Mouse (Mus musculus): ENCODE measurements around the gene Cyba.
A peak's percentile ranks its signal among the peaks of the same experiment; 100 is the strongest.

Cyba gene

DNA sequence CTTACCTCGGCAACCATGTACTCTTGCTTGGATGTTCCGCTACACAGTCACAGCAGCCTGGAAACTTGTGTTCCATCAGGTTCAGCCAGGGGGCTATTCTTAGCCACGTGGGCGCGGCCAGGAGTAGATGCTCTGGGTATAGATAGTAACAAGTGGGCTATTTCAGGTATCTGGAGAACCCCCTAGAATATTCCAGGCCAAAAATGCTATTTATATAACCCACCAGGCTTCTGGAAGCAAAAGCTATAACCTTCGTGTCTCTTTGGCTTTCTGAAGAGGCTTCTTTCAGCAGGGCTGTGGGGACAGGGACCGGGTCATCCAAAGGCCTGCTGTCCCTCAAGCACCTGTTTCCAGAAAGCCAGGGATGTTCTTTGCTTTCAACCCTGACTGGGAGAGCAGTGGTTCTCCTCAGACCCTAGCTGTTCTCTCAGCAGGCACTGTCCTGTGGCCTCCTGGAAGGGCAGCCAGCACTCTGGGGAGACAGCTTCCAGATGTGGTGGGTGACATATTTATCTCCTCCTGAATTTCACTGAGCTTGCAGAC is 18.5 kb upstream of the Cyba start:
- no peak for DNase-seq (ENCODE audit: low spot score in 2 of 2)

DNA sequence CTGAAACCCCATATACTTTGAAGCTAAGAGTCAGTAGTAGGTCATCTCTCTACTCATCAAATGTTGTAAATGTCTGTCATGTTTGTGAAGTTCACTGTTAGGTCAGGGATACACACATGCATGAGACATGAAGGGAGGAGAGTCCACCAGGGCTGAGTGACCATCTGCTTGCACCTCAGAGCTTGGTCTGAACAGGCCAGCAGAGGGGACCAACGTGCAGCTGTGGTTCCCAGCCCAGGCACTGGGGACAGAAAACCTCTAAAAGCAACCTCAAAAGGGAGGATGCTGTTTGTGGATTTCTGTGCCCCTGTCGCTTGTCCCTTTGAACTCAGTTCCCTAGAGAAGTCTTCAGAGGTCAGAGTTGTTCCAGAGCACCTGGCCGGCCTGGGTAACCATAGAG is 12.5 kb upstream of the Cyba start:
- DNase-seq (ENCODE audit: low spot score in 2 of 2), result no peak

DNA sequence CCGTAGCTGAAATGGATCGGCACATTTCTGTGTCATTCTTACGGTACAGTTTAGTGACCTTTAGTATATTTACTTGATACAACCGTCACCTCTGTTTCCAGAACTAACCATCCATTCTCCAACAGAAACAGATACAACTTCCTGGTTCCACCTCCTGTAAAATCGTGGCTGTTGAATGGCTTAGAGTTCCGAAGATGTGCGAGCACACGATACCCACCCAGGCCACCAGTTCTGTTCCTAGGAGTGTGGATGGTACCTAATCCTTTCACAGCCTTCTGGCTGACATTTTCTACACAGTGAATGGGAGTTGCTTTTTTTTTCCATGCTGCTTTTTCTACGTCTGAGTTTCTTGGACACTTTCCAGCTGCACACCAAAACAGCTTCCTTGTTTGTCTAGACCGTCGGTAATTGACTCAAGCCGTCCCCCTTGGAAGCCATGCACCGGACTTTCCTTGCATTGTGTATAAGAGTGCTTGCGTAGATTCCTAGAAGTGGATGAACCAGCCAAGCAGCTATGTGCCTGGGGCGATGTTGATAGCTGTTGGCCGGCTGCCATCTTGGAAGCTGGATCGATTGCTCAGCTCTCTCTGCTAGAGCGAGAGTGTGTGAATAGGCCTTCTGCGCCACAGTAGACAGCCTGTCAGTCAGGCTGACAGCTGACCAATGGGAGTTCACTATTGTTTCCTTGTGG is 11.5 kb upstream of the Cyba start:
- peak; percentile 70 to 77 for DNase-seq (ENCODE audit: low spot score in 2 of 2)

DNA sequence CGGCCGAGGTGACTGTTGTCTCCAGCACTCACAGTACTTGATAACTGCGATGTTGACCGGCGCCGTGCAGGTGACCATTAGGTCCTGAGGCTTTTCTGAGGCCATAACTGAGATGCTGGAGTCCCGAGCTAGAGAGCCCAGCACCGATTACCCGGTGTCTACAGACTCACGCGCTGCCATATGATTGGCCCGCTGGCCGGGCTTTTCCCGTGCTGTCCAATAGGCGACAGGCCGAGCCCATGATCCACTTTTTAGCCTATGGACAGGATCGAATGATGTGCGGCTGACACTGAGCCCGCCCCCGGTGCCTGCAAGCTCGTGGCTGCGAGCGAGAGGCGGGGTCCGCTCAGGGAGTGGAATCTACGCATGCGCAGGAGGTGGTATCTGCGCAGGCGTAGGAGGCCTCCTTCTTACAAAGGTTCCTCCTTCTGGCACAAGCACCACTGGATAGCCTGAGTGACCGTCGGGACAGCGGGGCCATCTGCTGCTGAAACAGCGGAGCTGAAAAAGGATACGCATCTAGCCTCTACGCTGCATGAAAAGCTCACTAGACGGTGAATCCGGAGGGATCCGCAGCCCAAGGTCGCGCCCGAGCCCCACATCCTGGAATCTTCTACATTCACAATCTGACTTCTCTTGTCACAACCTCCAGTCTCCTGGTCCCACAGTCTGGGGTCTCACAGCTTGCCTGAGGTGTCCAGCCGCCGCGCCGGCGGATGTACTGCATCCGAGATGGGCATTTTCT is 10.7 kb upstream of the Cyba start, which contains the start of gene Mvd:
Mvd (minus strand) TSS at position 161 of the 745 bp plus-strand sequence.
- peak; percentile 99 for DNase-seq (ENCODE audit: low spot score in 2 of 2)

DNA sequence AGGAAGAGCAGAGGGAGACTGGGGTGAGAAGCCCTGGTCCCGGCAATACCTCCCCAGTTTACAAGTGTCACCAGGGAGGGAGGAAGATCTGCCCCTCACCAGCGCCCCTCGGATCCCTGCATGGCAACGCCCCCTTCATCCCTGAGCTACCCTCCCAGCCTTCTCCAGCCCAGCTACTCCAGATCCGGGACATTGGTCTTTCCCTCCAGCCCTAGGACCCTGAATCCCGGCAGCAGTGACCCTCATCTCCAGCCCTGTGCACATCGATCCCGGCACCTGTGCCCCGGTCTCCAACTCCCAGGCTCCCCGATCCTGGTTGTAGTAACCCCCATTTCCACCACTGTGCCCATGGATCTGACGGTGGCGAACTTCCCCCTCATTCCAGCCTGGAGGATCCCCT is 10.1 kb upstream of the Cyba start:
- no peak for DNase-seq (ENCODE audit: low spot score in 2 of 2)

DNA sequence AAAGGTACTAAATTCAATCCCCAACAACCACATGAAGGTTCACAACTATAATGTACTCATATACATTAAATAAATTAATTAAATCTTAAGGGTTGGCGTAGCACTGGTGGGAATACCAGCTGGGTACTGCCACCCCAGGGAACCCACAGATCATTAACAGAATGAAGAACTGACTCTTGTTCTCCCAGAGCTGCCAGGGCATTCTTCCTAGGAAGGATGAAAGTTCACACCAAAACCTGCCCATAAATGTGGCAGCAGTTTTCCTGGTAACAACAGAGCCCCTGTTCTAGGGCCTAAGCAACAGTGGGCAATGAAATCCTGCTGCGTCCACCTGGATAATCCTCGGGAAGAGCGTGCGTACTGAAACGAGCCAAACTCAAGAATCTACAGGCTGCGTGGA is 9.6 kb upstream of the Cyba start:
- DNase-seq (ENCODE audit: low spot score in 2 of 2), result no peak

DNA sequence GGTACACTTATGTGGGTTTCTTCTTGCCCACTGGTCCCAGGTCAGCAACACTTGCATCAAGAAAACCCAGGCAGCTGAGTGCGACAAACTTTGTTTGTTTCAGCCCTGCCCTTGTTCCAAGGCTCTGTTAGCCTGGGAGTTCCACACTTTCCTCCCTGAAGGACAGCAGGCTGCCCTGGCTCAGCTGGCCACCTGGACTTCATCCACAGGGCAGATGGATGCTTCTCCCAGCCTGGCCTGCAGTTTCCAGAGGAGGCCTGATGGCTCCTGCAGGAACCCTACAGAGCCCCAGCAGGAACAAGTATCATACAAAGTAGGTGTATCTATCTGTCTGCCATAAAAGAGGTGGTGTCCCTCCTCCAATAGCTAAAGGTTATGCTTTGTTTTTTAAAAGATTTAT is 8.6 kb upstream of the Cyba start:
- DNase-seq (ENCODE audit: low spot score in 2 of 2), result no peak

DNA sequence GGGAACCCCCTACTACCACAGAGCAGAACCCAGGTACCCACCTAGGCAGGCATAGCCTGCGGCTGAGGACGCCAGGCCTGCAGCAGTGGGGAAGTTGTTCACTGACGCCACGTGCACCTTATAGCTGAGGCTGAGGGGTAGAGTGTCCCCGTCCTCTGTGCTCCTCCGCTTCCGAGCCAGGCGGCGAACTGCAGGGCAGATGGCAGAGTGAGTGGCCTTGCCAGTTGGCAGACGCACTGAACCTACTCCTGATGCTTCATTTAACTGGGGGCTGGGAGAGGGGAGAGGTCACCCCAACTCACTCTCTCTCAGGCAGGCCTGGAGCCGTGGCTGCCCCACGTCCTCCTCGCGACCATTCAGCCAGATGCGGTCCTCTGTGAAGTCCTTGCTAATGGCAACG is 6.6 kb upstream of the Cyba start:
- no peak for DNase-seq (ENCODE audit: low spot score in 2 of 2)

DNA sequence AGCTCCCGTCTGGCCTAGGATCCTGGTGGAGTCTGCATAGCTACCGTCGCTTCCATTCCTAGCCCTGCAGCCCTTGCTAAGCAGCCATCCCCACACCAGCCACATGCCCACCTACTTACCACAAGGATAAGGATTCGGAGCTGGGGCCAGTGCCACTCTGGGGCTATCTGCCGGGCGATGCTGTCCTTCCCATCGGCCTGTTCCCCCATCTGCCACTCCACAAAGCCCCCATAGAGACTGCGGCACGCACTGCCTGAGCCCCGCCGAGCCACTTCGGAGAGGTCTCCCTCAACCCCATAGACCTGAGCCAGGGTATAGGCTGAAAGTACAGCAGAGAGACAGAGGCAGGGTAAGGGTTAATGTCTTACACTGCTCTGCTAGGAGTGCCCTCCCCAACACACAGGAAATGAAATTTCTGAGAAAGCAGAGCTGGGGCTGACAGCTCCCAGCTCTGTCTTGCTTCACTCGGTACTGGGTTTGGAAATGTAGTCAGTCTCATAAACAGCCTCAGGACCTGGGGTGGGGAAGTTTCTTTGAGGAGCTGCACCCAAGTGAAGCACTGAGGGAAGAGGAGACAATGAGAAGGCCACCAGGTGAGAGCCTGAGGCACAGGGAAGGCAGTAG is 5.1 kb upstream of the Cyba start:
- no peak for DNase-seq (ENCODE audit: low spot score in 2 of 2)

DNA sequence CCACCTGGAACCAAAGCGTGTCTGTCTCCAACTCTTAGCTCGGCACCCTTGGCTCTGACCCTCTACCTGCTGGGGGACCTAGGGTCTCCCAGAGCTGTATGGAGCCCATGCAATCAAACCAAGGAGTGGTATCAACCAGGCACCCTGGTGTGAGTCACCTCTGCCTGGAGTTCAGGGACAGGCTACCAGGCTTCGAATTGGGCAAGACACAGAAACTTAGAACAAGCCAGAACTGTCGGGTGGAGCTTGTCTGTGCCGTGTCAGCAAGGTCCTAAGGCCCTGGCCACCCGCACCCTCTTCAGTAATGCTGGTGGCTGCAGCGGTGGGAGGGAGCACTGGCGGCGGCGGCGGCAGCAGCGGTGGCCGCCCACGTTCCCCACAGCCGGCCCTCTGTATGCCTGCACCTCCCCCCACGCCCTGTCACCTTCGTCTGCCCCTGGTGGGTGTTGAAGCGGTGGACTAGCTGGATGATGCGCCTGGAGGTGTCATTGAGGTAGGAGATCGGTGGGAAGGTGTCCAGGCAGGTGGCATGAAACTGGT is 3.9 kb upstream of the Cyba start:
- no peak for DNase-seq (ENCODE audit: low spot score in 2 of 2)

DNA sequence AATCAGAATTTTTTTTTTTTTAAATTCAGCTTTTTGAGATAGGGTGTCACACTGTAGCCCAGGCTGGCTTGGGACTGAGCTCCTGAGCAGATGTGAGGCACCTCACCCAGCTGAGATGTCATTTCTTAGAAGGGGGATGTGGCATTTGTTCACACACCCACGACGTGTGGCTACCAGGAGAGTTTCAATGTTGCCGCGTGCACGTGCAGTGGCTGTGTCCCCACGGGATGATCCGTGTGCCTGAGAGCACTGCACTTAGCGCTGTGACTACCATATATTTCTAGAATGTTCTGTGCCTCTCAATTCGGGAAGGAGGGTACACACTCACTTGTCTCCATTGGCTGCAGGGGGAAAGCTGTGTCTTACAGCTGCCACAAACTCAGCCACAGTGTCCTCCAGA is 3.4 kb upstream of the Cyba start:
- DNase-seq (ENCODE audit: low spot score in 2 of 2), result no peak

DNA sequence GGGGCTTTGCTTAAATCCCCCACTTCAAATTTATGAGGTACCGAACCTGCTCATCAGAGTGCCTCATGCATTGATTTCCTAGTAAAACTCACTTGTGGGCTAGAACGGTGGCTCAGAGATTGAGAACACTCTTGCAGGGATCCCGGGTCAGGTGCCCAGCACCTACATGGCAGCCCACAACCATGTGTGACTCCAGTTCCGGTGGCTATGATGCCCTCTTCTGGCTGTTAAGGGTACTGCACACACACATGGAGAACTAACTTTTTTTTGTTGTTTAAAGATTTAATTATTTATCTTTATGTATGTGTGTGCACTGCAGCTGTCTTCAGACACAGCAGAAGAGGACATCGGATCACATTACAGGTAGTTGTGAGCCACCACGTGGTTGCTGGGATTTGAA is 2.6 kb upstream of the Cyba start:
- DNase-seq (ENCODE audit: low spot score in 2 of 2), result no peak

DNA sequence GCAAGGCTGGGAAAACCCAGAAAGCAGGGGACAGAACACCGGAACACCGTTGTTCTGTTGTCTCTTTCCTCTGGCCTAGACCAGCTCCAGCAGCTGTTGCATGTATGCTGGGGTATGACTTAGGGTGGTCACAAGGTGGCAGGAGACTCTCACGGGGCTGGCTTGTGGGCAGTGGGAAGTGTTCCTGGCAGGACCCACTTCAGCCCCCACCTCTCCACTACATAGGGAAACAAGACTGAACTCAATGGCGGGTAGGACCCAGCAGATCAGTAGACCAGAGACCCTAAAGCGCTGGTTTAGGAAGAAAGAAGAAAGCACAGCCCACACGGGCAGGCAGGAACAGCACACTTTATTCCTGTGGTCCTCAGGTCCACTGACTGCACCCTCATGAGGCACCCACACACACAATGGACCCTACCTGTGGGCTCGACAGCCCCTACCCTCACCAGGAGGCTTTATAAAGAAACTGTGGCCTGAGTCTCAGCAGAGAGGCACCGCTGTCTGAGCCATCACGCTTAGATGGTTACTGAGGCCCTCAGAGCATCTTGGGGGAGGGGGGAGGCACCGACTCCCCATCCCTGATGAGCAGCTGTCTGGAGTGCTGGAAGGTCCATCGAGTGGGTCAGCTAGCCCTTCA is 657 bp upstream of the Cyba start:
- DNase-seq (ENCODE audit: low spot score in 2 of 2), result no peak

DNA sequence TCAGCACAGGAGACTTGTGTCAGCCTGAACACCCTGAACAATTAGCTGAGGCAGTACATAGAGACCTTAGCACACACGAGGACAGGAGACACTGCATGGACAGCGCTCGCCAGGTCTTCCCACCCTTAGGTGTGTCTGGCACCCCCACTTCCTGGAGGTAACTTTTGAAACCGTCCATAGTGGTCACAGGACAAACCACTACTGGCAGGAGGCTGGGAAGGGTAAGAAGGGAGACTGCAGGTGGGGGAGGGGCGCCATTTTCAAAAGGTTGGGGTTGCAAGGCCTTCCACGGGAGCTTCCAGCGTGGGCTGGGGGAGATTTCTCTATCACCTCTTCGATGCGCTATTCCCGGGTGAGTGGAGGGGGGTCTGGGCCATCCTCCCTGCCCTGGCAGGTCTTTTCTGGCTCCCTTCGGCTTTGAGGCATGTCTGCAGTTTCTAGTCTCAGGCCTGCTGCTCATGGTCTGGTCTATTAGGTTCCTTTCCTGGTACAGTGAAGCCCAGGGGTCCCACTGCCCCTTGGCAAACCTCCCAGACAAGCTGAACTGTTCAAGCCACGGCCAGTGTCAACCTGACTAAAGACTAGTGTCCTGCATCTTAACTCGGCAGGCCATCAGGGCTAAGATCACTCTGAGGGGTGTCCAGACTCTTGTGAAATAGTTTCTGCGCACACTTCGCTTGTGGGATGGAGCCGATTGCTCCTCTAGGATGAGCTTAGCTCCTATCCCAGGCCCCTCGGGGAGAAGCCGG is 862 bp downstream of the Cyba start:
- DNase-seq (ENCODE audit: low spot score in 2 of 2), result no peak

DNA sequence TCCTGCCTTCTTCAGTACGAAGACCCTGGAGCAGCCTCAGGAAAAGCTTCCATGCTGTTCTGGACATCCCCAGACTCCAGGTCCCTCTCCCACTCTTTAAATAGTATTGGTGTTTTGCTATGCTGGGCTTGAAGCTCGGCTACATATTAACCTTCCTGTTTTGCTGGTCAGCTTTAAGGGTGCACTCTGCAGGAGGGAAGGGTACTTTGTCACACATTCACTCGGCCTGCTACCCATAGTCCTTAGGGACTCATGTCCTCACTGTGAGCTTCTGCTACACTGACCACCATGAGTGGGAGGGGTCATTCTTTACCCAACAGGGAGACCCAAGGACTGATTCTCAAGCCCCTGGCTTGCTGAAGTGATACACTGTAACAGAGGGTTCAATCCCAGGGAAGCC is 2.1 kb downstream of the Cyba start:
- DNase-seq (ENCODE audit: low spot score in 2 of 2), result no peak

DNA sequence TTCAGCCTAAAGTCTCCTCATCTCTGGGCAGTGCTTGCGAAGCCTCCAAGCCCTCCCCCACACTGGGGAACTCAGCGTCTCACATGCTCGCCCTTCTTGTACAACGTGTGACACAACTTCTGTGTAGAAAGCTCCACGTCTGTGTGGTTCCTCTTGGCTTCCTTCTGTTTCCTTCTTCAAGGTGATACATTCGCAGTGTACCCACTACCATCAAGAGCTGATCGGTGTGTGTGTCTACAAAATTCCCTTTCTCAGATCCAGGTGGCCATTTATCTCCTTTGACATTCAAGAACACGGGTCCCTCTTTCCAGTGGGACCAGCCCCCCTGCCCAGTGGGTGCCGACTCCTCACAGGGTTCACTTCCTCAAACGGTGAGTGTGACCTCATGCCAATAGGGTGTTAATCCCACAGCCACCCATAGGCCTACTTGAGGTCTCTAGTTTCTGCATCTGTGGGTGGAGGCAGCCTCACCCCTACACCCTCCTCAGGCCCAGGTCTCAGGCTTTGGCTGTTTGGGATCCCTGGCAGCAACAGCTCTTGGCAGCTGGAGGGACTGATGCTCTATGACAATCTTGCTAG is 2.6 kb downstream of the Cyba start:
- DNase-seq (ENCODE audit: low spot score in 2 of 2), result no peak

DNA sequence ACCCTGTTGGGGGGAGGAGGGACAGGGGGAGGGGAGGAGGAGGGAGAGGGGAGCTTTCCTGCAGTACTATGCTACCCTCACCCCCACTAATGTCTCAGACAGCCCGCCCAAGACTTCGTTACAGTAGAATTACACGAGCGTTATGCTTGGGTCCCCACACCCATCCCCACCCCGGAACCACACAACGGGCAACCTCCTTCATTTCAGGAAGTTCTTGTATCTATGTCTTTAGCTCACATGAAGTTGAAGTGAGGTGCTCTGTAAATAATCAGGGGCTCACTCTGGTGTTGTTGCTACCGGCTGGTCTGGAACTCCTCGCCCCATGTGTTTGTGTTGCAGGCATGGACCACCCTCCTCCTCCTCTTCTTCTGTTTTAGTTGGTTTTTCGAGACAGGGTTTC is 4.6 kb downstream of the Cyba start:
- no peak for DNase-seq (ENCODE audit: low spot score in 2 of 2)

DNA sequence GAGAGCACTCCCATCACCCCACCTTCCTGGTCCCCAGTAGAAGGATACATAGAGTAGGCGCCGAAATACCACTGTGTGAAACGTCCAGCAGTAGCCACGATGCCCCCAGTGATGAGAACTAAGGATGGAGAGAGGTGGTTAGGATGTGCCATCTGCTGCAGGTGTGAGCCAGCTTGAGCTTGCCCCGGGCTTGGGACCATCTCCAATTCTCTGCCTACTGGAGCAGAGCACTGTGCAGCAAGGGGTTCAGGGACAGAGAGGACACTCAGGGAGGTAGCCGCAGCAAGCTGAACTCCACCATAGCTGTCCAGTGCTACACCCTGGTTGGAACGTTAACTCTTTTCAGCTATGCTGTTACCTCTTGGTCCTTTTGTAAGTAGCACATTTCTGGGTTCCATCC is 5.1 kb downstream of the Cyba start:
- DNase-seq (ENCODE audit: low spot score in 2 of 2), result no peak

DNA sequence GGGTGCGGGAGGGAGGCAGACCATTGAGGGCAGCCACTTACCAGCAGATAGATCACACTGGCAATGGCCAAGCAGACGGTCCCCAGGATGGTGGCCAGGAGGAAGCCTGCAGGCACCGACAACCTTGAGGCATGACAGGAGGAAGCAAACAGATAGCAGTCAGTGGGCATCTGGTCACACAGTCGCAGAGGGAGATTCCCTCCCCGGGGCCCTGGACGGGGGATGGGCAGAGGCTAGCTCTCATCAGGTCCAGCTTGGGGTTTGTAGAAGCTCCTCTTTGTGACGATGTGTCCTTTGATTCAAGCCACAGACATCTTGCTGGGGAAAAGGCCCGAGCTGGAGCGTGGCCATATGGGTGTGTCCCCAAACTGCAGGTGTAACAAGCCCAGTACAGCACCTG is 6.6 kb downstream of the Cyba start:
- DNase-seq (ENCODE audit: low spot score in 2 of 2), result no peak

DNA sequence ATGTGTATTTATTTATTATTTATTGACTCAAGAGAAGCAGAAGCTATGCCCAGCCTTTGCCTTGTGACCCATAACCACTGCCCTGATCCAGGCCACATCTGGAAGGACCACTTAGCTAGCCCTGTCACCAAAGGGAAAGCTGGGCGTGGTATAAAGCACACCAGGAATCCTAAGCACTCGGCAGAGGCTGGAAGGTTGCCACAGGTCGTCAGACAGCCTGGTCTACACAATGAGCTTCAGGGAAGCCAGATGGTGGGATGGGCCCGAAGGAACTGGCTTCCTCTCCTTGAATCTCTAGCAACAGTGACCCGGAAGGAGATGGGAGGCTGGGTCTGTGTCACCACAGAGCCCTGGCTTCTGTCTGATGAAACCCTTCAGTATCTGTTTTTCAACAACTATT is 9.1 kb downstream of the Cyba start:
- DNase-seq (ENCODE audit: low spot score in 2 of 2), result no peak

DNA sequence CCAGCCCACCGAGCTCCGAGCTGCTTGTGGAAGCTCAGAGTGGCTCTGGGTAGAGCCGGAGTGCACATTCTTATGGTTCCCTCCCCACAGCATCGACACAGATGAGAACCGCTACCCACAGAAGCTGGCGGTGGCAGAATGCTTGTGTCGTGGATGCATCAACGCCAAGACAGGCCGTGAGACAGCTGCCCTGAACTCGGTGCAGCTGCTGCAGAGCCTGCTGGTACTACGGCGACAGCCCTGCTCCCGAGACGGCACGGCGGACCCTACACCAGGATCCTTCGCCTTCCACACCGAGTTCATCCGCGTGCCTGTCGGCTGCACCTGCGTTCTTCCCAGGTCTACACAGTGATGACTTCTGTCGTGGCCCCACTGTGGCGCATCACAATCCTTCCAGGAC is 9.5 kb downstream of the Cyba start:
- no peak for DNase-seq (ENCODE audit: low spot score in 2 of 2)
